Mouse (Mus musculus) cerebellum, adult 2 months (tissue): Measurements from ENCODE around the gene Rfx4.

Experiments
- CTCF ChIP-seq: fragments of 200-500 bp; IDR thresholded peaks from 2 replicates; pipeline ENCODE4 v1.5.1; 2011; ENCODE audit warnings: low read depth, mild to moderate bottlenecking, control low read depth, low read length, moderate library complexity, borderline replicate concordance; ENCODE audit not compliant: insufficient read depth
- POLR2A ChIP-seq: fragments of 200-500 bp; IDR thresholded peaks from 2 replicates; pipeline ENCODE4 v1.6.1; 2011; ENCODE audit warnings: low read length, control low read depth, borderline replicate concordance; ENCODE audit not compliant: insufficient read depth

DNA sequence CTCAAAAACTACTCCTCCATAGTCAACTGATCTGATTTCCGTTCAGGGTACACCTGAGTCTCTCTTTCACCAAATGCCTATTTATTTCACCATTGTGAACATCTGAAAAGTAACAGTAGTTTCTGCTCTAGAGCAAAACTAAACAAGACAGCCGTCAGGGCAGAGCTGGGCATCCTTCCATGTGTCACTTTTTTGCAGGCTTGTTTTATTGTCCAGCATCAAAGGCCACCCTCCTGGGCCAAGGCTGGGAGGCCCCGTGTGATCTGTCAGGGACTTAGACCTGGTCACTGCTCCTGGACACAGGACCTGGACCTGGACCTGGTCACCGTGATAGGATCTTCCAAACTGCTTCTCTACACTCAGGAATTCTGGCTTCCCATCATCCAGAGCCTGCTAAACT lies 116.1 kb downstream of the Rfx4 start:
- no peak for TF ChIP-seq CTCF
- TF ChIP-seq POLR2A = no peak
